Mouse (Mus musculus): ENCODE results near the gene Arl2bp. TPM values are rescaled to one million over a fixed set of nuclear protein-coding genes. Genes with fewer than 3 reads are reported as not detected.
A peak's percentile ranks its signal among the peaks of the same experiment; 100 is the strongest.

Gene Arl2bp
- polyA plus RNA-seq, 1 experiment from 2014 or later = 54.5 TPM

- H3K9me3 ChIP-seq (ENCODE audit: control insufficient read depth, low read length) = no peaks in the 10 kb centered on the region
- peak; percentile 4 for DNase-seq (ENCODE audit: low spot score)
- H3K27me3 ChIP-seq (replicated peaks; ENCODE audit: control insufficient read depth, insufficient read depth, low read length) = no peaks in the 10 kb centered on the region
- ATAC-seq (ENCODE audit: low read depth) = no peak
- no peak overlapping the region for H3K4me2 ChIP-seq (ENCODE audit: low read depth, low read length)
- no peaks in the 10 kb centered on the region for H3K4me1 ChIP-seq (ENCODE audit: control insufficient read depth, insufficient read depth, low read length)
- WGBS = 41% methylated on average over 3 of the region's 3 CpGs
- no peak overlapping the region for H3K9ac ChIP-seq (ENCODE audit: low read depth, low read length)
- H3K27ac ChIP-seq (replicated peaks; ENCODE audit: low read depth, low read length) = no peak overlapping the region
- peaks cover 74% of the 10 kb centered on the region for H3K36me3 ChIP-seq (ENCODE audit: control insufficient read depth, insufficient read depth, low read length)
- H3K4me3 ChIP-seq (ENCODE audit: low read depth, low read length) = no peak overlapping the region
Observed at GRCm38 (mm10) chr8:94649496-94649895, 16.9 kb upstream of the Arl2bp start.

GRCm38 (mm10) chr8:94652951-94653350 is 13.4 kb upstream of the Arl2bp start:
- Histone ChIP-seq H3K4me1 (ENCODE audit: control insufficient read depth, insufficient read depth, low read length) (no peaks in the 10 kb centered on the region), H3K27me3 (replicated peaks; ENCODE audit: control insufficient read depth, insufficient read depth, low read length) (no peaks in the 10 kb centered on the region), H3K36me3 (ENCODE audit: control insufficient read depth, insufficient read depth, low read length) (peaks cover 75% of the 10 kb centered on the region), H3K4me3 (ENCODE audit: low read depth, low read length) (no peak overlapping the region), H3K9ac (ENCODE audit: low read depth, low read length) (no peak overlapping the region), H3K9me3 (ENCODE audit: control insufficient read depth, low read length) (no peaks in the 10 kb centered on the region), H3K4me2 (ENCODE audit: low read depth, low read length) (no peak overlapping the region), H3K27ac (replicated peaks; ENCODE audit: low read depth, low read length) (no peak overlapping the region)
- 85% methylated on average over 3 of the region's 3 CpGs for WGBS
- no peak for ATAC-seq (ENCODE audit: low read depth)
- DNase-seq (ENCODE audit: low spot score) = no peak

- ATAC-seq (ENCODE audit: low read depth) (no peak), DNase-seq (ENCODE audit: low spot score) (no peak)
- Histone ChIP-seq H3K9me3 (ENCODE audit: control insufficient read depth, low read length) (no peaks in the 10 kb centered on the region), H3K4me2 (ENCODE audit: low read depth, low read length) (no peak overlapping the region), H3K27me3 (replicated peaks; ENCODE audit: control insufficient read depth, insufficient read depth, low read length) (no peaks in the 10 kb centered on the region), H3K9ac (ENCODE audit: low read depth, low read length) (no peak overlapping the region), H3K4me3 (ENCODE audit: low read depth, low read length) (no peak overlapping the region), H3K4me1 (ENCODE audit: control insufficient read depth, insufficient read depth, low read length) (no peaks in the 10 kb centered on the region), H3K36me3 (ENCODE audit: control insufficient read depth, insufficient read depth, low read length) (peaks cover 75% of the 10 kb centered on the region), H3K27ac (replicated peaks; ENCODE audit: low read depth, low read length) (no peak overlapping the region)
Observed at GRCm38 (mm10) chr8:94654994-94655393, 11.4 kb upstream of the Arl2bp start.

GRCm38 (mm10) chr8:94658031-94658430 is 8.4 kb upstream of the Arl2bp start:
- Histone ChIP-seq H3K4me2 (ENCODE audit: low read depth, low read length) (no peak overlapping the region), H3K36me3 (ENCODE audit: control insufficient read depth, insufficient read depth, low read length) (peaks cover 66% of the 10 kb centered on the region), H3K27ac (replicated peaks; ENCODE audit: low read depth, low read length) (no peak overlapping the region), H3K4me1 (ENCODE audit: control insufficient read depth, insufficient read depth, low read length) (no peaks in the 10 kb centered on the region), H3K27me3 (replicated peaks; ENCODE audit: control insufficient read depth, insufficient read depth, low read length) (no peaks in the 10 kb centered on the region), H3K9ac (ENCODE audit: low read depth, low read length) (no peak overlapping the region), H3K9me3 (ENCODE audit: control insufficient read depth, low read length) (no peaks in the 10 kb centered on the region), H3K4me3 (ENCODE audit: low read depth, low read length) (no peak overlapping the region)
- 86% methylated on average over 2 of the region's 2 CpGs for WGBS
- no peak for ATAC-seq (ENCODE audit: low read depth)
- DNase-seq (ENCODE audit: low spot score) = no peak

GRCm38 (mm10) chr8:94660418-94660817 is 6.0 kb upstream of the Arl2bp start:
- WGBS = 95% methylated on average over 4 of the region's 4 CpGs

GRCm38 (mm10) chr8:94664722-94665121 is 1.7 kb upstream of the Arl2bp start:
- Histone ChIP-seq H3K4me1 (ENCODE audit: control insufficient read depth, insufficient read depth, low read length) (no peaks in the 10 kb centered on the region), H3K9ac (ENCODE audit: low read depth, low read length) (no peak overlapping the region), H3K4me3 (ENCODE audit: low read depth, low read length) (no peak overlapping the region), H3K36me3 (ENCODE audit: control insufficient read depth, insufficient read depth, low read length) (peaks cover 26% of the 10 kb centered on the region), H3K27me3 (replicated peaks; ENCODE audit: control insufficient read depth, insufficient read depth, low read length) (no peaks in the 10 kb centered on the region), H3K4me2 (ENCODE audit: low read depth, low read length) (no peak overlapping the region), H3K9me3 (ENCODE audit: control insufficient read depth, low read length) (no peaks in the 10 kb centered on the region), H3K27ac (replicated peaks; ENCODE audit: low read depth, low read length) (no peak overlapping the region)
- 79% methylated on average over 2 of the region's 2 CpGs for WGBS
- DNase-seq (ENCODE audit: low spot score) (no peak), ATAC-seq (ENCODE audit: low read depth) (no peak)

More at GRCm38 (mm10) chr8:94660418-94660817, 6.0 kb upstream of the Arl2bp start:
- Histone ChIP-seq H3K36me3 (ENCODE audit: control insufficient read depth, insufficient read depth, low read length) (peaks cover 44% of the 10 kb centered on the region), H3K4me1 (ENCODE audit: control insufficient read depth, insufficient read depth, low read length) (no peaks in the 10 kb centered on the region), H3K27ac (replicated peaks; ENCODE audit: low read depth, low read length) (no peak overlapping the region), H3K4me2 (ENCODE audit: low read depth, low read length) (no peak overlapping the region), H3K9ac (ENCODE audit: low read depth, low read length) (no peak overlapping the region), H3K4me3 (ENCODE audit: low read depth, low read length) (no peak overlapping the region), H3K9me3 (ENCODE audit: control insufficient read depth, low read length) (no peaks in the 10 kb centered on the region), H3K27me3 (replicated peaks; ENCODE audit: control insufficient read depth, insufficient read depth, low read length) (no peaks in the 10 kb centered on the region)
- ATAC-seq (ENCODE audit: low read depth) (no peak), DNase-seq (ENCODE audit: low spot score) (no peak)

- Histone ChIP-seq H3K4me1 (ENCODE audit: control insufficient read depth, insufficient read depth, low read length) (no peaks in the 10 kb centered on the region), H3K9ac (ENCODE audit: low read depth, low read length) (no peak overlapping the region), H3K4me3 (ENCODE audit: low read depth, low read length) (no peak overlapping the region), H3K36me3 (ENCODE audit: control insufficient read depth, insufficient read depth, low read length) (peaks cover 55% of the 10 kb centered on the region), H3K4me2 (ENCODE audit: low read depth, low read length) (no peak overlapping the region), H3K27ac (replicated peaks; ENCODE audit: low read depth, low read length) (no peak overlapping the region), H3K27me3 (replicated peaks; ENCODE audit: control insufficient read depth, insufficient read depth, low read length) (no peaks in the 10 kb centered on the region), H3K9me3 (ENCODE audit: control insufficient read depth, low read length) (no peaks in the 10 kb centered on the region)
- ATAC-seq (ENCODE audit: low read depth) = no peak
- no peak for DNase-seq (ENCODE audit: low spot score)
- 79% methylated on average over 5 of the region's 5 CpGs for WGBS
Observed at GRCm38 (mm10) chr8:94674384-94674783, 8.0 kb downstream of the Arl2bp start.

GRCm38 (mm10) chr8:94675923-94676322 is 9.5 kb downstream of the Arl2bp start:
- WGBS = 84% methylated on average over 6 of the region's 6 CpGs
- Histone ChIP-seq H3K4me1 (ENCODE audit: control insufficient read depth, insufficient read depth, low read length) (no peaks in the 10 kb centered on the region), H3K4me2 (ENCODE audit: low read depth, low read length) (no peak overlapping the region), H3K27ac (replicated peaks; ENCODE audit: low read depth, low read length) (no peak overlapping the region), H3K36me3 (ENCODE audit: control insufficient read depth, insufficient read depth, low read length) (peaks cover 42% of the 10 kb centered on the region), H3K27me3 (replicated peaks; ENCODE audit: control insufficient read depth, insufficient read depth, low read length) (no peaks in the 10 kb centered on the region), H3K9ac (ENCODE audit: low read depth, low read length) (no peak overlapping the region), H3K9me3 (ENCODE audit: control insufficient read depth, low read length) (no peaks in the 10 kb centered on the region), H3K4me3 (ENCODE audit: low read depth, low read length) (no peak overlapping the region)
- DNase-seq (ENCODE audit: low spot score) (no peak), ATAC-seq (ENCODE audit: low read depth) (no peak)

- Histone ChIP-seq H3K4me2 (ENCODE audit: low read depth, low read length) (no peak overlapping the region), H3K9ac (ENCODE audit: low read depth, low read length) (no peak overlapping the region), H3K27ac (replicated peaks; ENCODE audit: low read depth, low read length) (peak overlapping the region; percentile 58; the same call in 1 of the 2 replicates), H3K27me3 (replicated peaks; ENCODE audit: control insufficient read depth, insufficient read depth, low read length) (no peaks in the 10 kb centered on the region), H3K4me1 (ENCODE audit: control insufficient read depth, insufficient read depth, low read length) (no peaks in the 10 kb centered on the region), H3K9me3 (ENCODE audit: control insufficient read depth, low read length) (no peaks in the 10 kb centered on the region), H3K4me3 (ENCODE audit: low read depth, low read length) (no peak overlapping the region), H3K36me3 (ENCODE audit: control insufficient read depth, insufficient read depth, low read length) (peaks cover 15% of the 10 kb centered on the region)
- ATAC-seq (ENCODE audit: low read depth) (0 out of 2 replicates have a peak, but pooled peaks have one; percentile 38), DNase-seq (ENCODE audit: low spot score) (peak; percentile 61)
- 38% methylated on average over 9 of the region's 9 CpGs for WGBS
Observed at GRCm38 (mm10) chr8:94678582-94678981, 12.2 kb downstream of the Arl2bp start.

Measured in embryonic facial prominence, embryonic 14.5 days (tissue).